Comparison of ENCODE assay signal across 8 mouse cellular contexts in the genomic region with DNA sequence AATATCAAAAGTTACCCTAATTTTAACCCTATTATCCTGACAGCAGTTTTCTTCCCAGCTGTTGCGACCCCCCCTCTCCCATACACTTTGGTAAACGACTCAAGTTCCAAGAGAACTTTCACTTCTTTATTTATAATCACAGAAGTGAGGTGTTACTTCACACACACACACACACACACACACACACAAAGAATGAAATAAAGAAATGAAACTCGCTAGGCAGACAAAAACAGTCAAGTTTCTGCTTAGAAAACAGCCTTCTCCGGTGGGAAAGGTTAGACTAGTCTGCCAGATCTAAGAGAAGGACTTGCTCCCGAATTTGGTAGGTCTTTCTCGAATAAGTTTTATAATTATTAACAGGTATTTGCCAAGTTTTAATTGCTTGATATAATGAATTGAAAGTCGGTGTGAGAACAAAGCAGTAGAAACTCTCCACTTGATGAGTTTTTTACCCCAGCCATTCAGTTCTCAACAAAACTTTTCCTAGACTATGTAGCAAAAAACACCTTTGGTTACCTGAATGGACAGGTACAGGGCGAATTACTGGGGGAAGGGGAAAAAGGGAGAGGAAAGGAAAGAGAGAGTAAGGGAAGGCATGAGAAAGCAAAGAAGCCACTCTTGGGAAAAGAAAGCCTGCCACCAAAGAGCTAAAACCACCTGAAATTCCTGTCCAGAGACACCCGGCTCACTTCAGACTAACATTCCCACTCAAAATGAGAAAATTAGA. TPM values are rescaled to one million over a fixed set of nuclear protein-coding genes. Genes with fewer than 3 reads are reported as not detected.
A peak's percentile ranks its signal among the peaks of the same experiment; 100 is the strongest.
DNase-seq lines count a peak whose midpoint lies in the region; ATAC-seq lines count a peak whose summit lies in the region.

No protein-coding gene starts in this region.

- no peaks in the 10 kb centered on the region for H3K36me3 ChIP-seq in kidney, embryonic 15.5 days
- no peaks in the 10 kb centered on the region for H3K36me3 ChIP-seq in hindbrain, embryonic 13.5 days
- peaks cover 30% of the 10 kb centered on the region for H3K36me3 ChIP-seq in megakaryocyte, embryonic 14.5 days (replicated peaks; ENCODE audit: low read length)

- peaks cover 32% of the 10 kb centered on the region for H3K4me1 ChIP-seq in kidney, embryonic 15.5 days
- H3K4me1 ChIP-seq in hindbrain, embryonic 13.5 days (replicated peaks), result peaks cover 44% of the 10 kb centered on the region
- peaks cover 38% of the 10 kb centered on the region for H3K4me1 ChIP-seq in megakaryocyte, embryonic 14.5 days

- 5% methylated on average over 9 of the region's 9 CpGs for WGBS in kidney, embryonic 15.5 days
- 1% methylated on average over 9 of the region's 9 CpGs for WGBS in hindbrain, embryonic 13.5 days

- H3K27me3 ChIP-seq in kidney, embryonic 15.5 days, result peaks cover 11% of the 10 kb centered on the region; the same call in 1 of the 2 replicates
- no peaks in the 10 kb centered on the region for H3K27me3 ChIP-seq in hindbrain, embryonic 13.5 days
- H3K27me3 ChIP-seq in megakaryocyte, embryonic 14.5 days (replicated peaks), result no peaks in the 10 kb centered on the region

- DNase-seq in kidney, postnatal 25 days, result no peak
- DNase-seq in brain, adult 2 months (ENCODE audit: low read depth, low spot score), result peak; percentile 31
- no peak for DNase-seq in frontal cortex, postnatal 14 days (ENCODE audit: low spot score in 2 of 2)
- DNase-seq in right cerebral cortex, postnatal 4 days, result no peak
- DNase-seq in MN1 (ENCODE audit: low spot score), result no peak

- peak overlapping the region; percentile 82 for H3K4me3 ChIP-seq in kidney, embryonic 15.5 days (replicated peaks)
- peak overlapping the region; percentile 87 for H3K4me3 ChIP-seq in hindbrain, embryonic 13.5 days
- H3K4me3 ChIP-seq in megakaryocyte, embryonic 14.5 days (replicated peaks), result peak overlapping the region; percentile 99

- H3K9ac ChIP-seq in kidney, embryonic 15.5 days, result peak overlapping the region; percentile 54
- peak overlapping the region; percentile 72 for H3K9ac ChIP-seq in hindbrain, embryonic 13.5 days

- H3K27ac ChIP-seq in kidney, embryonic 15.5 days, result peak overlapping the region; percentile 94
- peak overlapping the region; percentile 82 for H3K27ac ChIP-seq in hindbrain, embryonic 13.5 days

- peak overlapping the region; percentile 77 for H3K4me2 ChIP-seq in kidney, embryonic 15.5 days
- peak overlapping the region; percentile 81 for H3K4me2 ChIP-seq in hindbrain, embryonic 13.5 days

- ATAC-seq in kidney, embryonic 15.5 days (replicated peaks; ENCODE audit: low FRiP score), result no peak
- ATAC-seq in hindbrain, embryonic 13.5 days (ENCODE audit: low FRiP score), result no peak

- no peaks in the 10 kb centered on the region for H3K9me3 ChIP-seq in kidney, embryonic 15.5 days (replicated peaks)
- H3K9me3 ChIP-seq in hindbrain, embryonic 13.5 days, result no peaks in the 10 kb centered on the region
- no peaks in the 10 kb centered on the region for H3K9me3 ChIP-seq in megakaryocyte, embryonic 14.5 days

RNA-seq across cellular contexts. Expression of gene Zeb2, which starts 5.0 kb away (rescaled TPM):
- polyA plus RNA-seq in kidney, embryonic 15.5 days (2015; fragmentation: Nextera tagmentation; extraction: Ambion mirVana), result 51.1 and 57.1 TPM in 2 replicates
- 50.4 and 57.4 TPM in 2 replicates for polyA plus RNA-seq in hindbrain, embryonic 13.5 days (2015; fragmentation: Nextera tagmentation; extraction: Ambion mirVana)
- 14.4 and 20.1 TPM in 2 replicates for polyA plus RNA-seq in megakaryocyte, embryonic 14.5 days (2012; ENCODE audit: insufficient read depth, low replicate concordance)
